Comparison of ENCODE assay signal across 15 mouse cellular contexts in genomic region chr3:148930913-148931312, GRCm38 (mm10).
"Had no signal": no experiment of that assay in that cellular context is flagged by ENCODE, and none has a peak within 500 bp of the region (broad histone marks: within the 10 kb centered on the region; RNA-seq: fewer than 3 reads in every experiment).

No protein-coding gene starts in this region.

- ATAC-seq: midbrain, embryonic 16.5 days had no signal

- H3K4me3 ChIP-seq: midbrain, embryonic 10.5 days; midbrain, embryonic 12.5 days; neural tube, embryonic 13.5 days; stomach, embryonic 15.5 days had no signal

- H3K27me3 ChIP-seq: midbrain, embryonic 12.5 days; neural tube, embryonic 13.5 days; stomach, embryonic 15.5 days had no signal

- H3K27ac ChIP-seq: liver, embryonic 14.5 days; midbrain, embryonic 10.5 days; midbrain, embryonic 12.5 days; neural tube, embryonic 13.5 days; stomach, embryonic 15.5 days; stomach, postnatal 0 days had no signal

- H3K9ac ChIP-seq: liver, embryonic 14.5 days; midbrain, embryonic 12.5 days; neural tube, embryonic 13.5 days; stomach, embryonic 15.5 days had no signal

- DNase-seq: lung, adult 18-20 months; lung, postnatal 14 days; lung, postnatal 4 days; midbrain, embryonic 14.5 days; right cerebral cortex, postnatal 14 days; thymus, adult 2 months; thymus, postnatal 25 days; thymus, postnatal 4 days had no signal

- H3K36me3 ChIP-seq: midbrain, embryonic 12.5 days; neural tube, embryonic 13.5 days; stomach, embryonic 15.5 days had no signal

- H3K9me3 ChIP-seq: midbrain, embryonic 10.5 days; midbrain, embryonic 12.5 days; neural tube, embryonic 13.5 days; stomach, embryonic 15.5 days had no signal

- H3K4me2 ChIP-seq: midbrain, embryonic 12.5 days; neural tube, embryonic 13.5 days; stomach, embryonic 15.5 days had no signal
